Mouse (Mus musculus) ES-Bruce4 (cell line): ENCODE data around the gene Ldb1. TPM values are rescaled to one million over a fixed set of nuclear protein-coding genes. Genes with fewer than 3 reads are reported as not detected.
A peak's percentile ranks its signal among the peaks of the same experiment; 100 is the strongest.

Source experiments
- H3K27ac ChIP-seq: 2 replicates; pipeline ENCODE4 v1.5.1; 2012; ENCODE audit warnings: low read length, inconsistent platforms; ENCODE audit not compliant: insufficient read depth
- H3K27me3 ChIP-seq: 2 replicates; pipeline ENCODE4 v1.6.1; 2012; ENCODE audit warnings: mild to moderate bottlenecking, low read length, inconsistent platforms; ENCODE audit not compliant: control insufficient read depth, poor library complexity, insufficient read depth, severe bottlenecking
- H3K36me3 ChIP-seq: 2 replicates; pipeline ENCODE4 v1.6.1; 2012; ENCODE audit warnings: inconsistent platforms, mild to moderate bottlenecking, low read length, moderate library complexity; ENCODE audit not compliant: control insufficient read depth, poor library complexity, insufficient read depth, severe bottlenecking
- H3K4me1 ChIP-seq: one replicate; pipeline ENCODE4 v1.8.1; 2011; ENCODE audit warnings: low read length; ENCODE audit not compliant: control insufficient read depth, insufficient read depth
- H3K4me3 ChIP-seq: 2 replicates; pipeline ENCODE4 v1.5.1; 2011; ENCODE audit warnings: low read depth, mild to moderate bottlenecking, low read length
- H3K9ac ChIP-seq: 2 replicates; pipeline ENCODE4 v1.6.1; 2012; ENCODE audit warnings: low read depth, mild to moderate bottlenecking, inconsistent platforms; ENCODE audit not compliant: poor library complexity, severe bottlenecking
- H3K9me3 ChIP-seq: replicated peaks from 2 replicates; pipeline ENCODE4 v1.6.1; 2012; ENCODE audit warnings: mild to moderate bottlenecking, low read length, inconsistent platforms; ENCODE audit not compliant: control insufficient read depth, poor library complexity, insufficient read depth, severe bottlenecking
- CTCF ChIP-seq: IDR thresholded peaks from one replicate; pipeline ENCODE4 v1.8.1; 2011; ENCODE audit warnings: low read depth, low read length
- EP300 ChIP-seq: IDR thresholded peaks from 2 replicates; pipeline ENCODE4 v1.6.1; 2011; ENCODE audit warnings: low read depth, low read length; ENCODE audit not compliant: insufficient read depth
- POLR2A ChIP-seq: IDR thresholded peaks from one replicate; pipeline ENCODE4 v1.8.1; 2011; ENCODE audit warnings: low read length; ENCODE audit not compliant: insufficient read depth
- polyA plus RNA-seq: library from polyadenylated mRNA; stranded (reverse); fragments of >200 nt; gene quantifications from 2 replicates; pipeline ENCODE4 v1.2.4, GENCODE M21; 2011; ENCODE audit warnings: low read depth; ENCODE audit not compliant: missing spikeins, insufficient read depth, insufficient read length

Gene Ldb1
- polyA plus RNA-seq, 1 experiment, result 146 TPM

DNA sequence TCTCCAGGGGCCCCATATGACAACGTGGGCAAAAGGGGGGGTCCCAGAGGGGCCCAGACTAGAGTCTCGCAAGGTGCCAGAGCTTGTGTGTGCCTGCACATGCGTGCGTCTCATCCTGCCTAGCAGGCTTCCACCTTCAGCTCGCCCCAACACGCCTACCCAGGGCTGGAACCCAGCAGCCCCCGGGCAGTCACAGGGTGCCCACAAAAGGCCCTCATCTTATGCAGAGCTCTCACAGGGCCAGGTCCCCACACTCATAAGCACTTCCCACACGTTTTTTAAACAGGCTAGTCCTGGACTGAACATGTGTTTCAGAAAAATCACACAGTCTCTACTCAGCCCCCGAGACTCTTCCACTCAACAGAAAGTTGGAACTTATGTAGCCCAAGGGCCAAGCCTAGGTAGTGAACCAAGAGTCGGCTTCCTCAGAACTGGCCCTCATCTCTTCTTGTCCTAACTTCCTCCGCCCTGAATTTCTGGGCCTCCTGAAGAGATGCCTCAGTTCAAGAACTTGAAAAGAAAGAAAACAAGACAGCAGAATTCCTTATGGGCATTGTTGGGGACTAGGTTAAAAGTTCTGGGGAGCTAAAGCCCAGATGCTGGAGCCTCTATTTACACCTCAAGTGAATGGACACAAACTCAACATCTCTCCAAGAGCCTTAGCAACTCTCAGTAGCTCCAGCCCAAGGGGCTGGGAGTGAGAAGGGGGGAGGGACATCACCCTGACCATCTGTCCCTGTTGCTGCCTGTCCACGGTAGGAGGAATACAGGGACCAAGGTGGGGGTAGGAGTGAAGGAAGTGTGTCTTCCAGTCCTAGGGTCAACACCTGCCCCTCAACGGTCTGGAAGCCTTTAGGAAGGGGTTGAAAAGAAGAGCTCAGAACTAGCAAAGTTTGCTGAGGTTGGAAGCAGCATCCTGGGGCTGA is 6.8 kb downstream of the Ldb1 start:
- Histone ChIP-seq H3K9me3 (no peaks in the 10 kb centered on the region), H3K27me3 (no peaks in the 10 kb centered on the region), H3K36me3 (peaks cover 31% of the 10 kb centered on the region), H3K9ac (peak overlapping the region; percentile 79), H3K4me3 (peak overlapping the region; percentile 88), H3K27ac (peak overlapping the region; percentile 98), H3K4me1 (peaks cover 7% of the 10 kb centered on the region)
- TF ChIP-seq CTCF (no peak), EP300 (no peak), POLR2A (no peak)

DNA sequence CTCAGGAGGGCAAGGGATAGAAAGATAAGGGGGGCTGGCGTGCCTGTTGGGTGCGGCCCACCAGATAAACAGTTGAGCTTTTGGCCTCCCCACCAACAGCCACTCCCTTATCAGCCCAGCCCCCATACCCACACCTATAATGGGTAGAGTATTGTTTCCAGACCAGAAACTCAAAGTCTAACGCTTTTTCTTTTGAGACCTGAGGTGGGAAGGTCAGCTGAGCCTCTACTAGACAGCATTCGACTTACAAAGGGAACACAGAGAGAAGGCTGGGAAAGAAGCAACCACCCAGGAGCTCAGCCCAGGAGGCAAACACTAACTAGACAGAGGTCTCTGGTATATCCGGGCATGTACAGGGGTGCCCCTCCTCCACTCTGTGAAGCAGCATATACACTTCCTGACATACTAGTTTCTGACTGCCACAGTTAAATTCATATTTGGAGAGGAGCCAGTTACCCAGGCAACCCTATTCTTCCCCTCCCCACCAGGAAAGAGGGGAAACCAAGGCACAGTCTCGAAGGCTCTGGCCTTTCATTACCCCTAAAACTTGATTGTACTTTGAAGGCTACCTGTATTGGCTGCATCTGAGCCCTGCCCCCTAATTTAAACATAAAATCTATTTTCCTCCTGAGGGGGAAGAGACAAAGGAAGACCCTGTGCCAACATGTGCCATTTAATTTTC is 7.6 kb downstream of the Ldb1 start:
- peak overlapping the region; percentile 46 for H3K4me3 ChIP-seq
- no peaks in the 10 kb centered on the region for H3K27me3 ChIP-seq
- peaks cover 39% of the 10 kb centered on the region for H3K36me3 ChIP-seq
- TF ChIP-seq POLR2A (no peak), EP300 (peak; percentile 80)
- peaks cover 7% of the 10 kb centered on the region for H3K4me1 ChIP-seq
- H3K9ac ChIP-seq, result peak overlapping the region; percentile 79
- H3K27ac ChIP-seq, result peak overlapping the region; percentile 98
- H3K9me3 ChIP-seq, result no peaks in the 10 kb centered on the region

- peak overlapping the region; percentile 72 for H3K4me3 ChIP-seq
- H3K36me3 ChIP-seq, result peaks cover 42% of the 10 kb centered on the region
- peak overlapping the region; percentile 98 for H3K27ac ChIP-seq
- peak; percentile 52 for TF ChIP-seq CTCF
- TF ChIP-seq EP300, result no peak
- H3K9me3 ChIP-seq, result no peaks in the 10 kb centered on the region
- peak overlapping the region; percentile 38 for H3K9ac ChIP-seq
- peaks cover 7% of the 10 kb centered on the region for H3K4me1 ChIP-seq
- H3K27me3 ChIP-seq, result no peaks in the 10 kb centered on the region
Observed at GRCm38 (mm10) chr19:46036477-46037242, 8.4 kb downstream of the Ldb1 start.

GRCm38 (mm10) chr19:46035971-46036370 is 9.0 kb downstream of the Ldb1 start:
- Histone ChIP-seq H3K4me3 (no peak overlapping the region), H3K4me1 (peaks cover 4% of the 10 kb centered on the region), H3K9ac (peak overlapping the region; percentile 38; the same call in 1 of the 2 replicates), H3K9me3 (no peaks in the 10 kb centered on the region), H3K27ac (no peak overlapping the region), H3K36me3 (peaks cover 42% of the 10 kb centered on the region), H3K27me3 (no peaks in the 10 kb centered on the region)
- no peak for TF ChIP-seq CTCF
- no peak for TF ChIP-seq EP300
- no peak for TF ChIP-seq POLR2A

- Histone ChIP-seq H3K9me3 (no peaks in the 10 kb centered on the region), H3K4me1 (peaks cover 4% of the 10 kb centered on the region), H3K4me3 (no peak overlapping the region), H3K36me3 (peaks cover 42% of the 10 kb centered on the region), H3K9ac (no peak overlapping the region), H3K27ac (no peak overlapping the region), H3K27me3 (no peaks in the 10 kb centered on the region)
- TF ChIP-seq EP300, result no peak
Observed at GRCm38 (mm10) chr19:46033911-46034310, 11.1 kb downstream of the Ldb1 start.
